Mouse (Mus musculus) heart, postnatal 4 days (tissue): ENCODE results near the gene Gm44596. TPM values are rescaled to one million over a fixed set of nuclear protein-coding genes. Genes with fewer than 3 reads are reported as not detected.

Experiments
- DNase-seq: peaks from one replicate; pipeline ENCODE4 v3.0.0; 2021
- total RNA-seq, 2 experiments: library from RNA; stranded (reverse); gene quantifications; 2 replicates each; pipeline ENCODE4 v1.2.3; 2021

The Gm44596 gene
- total RNA-seq, 2 experiments from 2014 or later = not detected

- DNase-seq = no peak
Observed at GRCm38 (mm10) chr6:128429826-128430225, 54.5 kb downstream of the Gm44596 start.

GRCm38 (mm10) chr6:128432356-128432915, 57.1 kb downstream of the Gm44596 start:
- DNase-seq = peak; percentile 73

GRCm38 (mm10) chr6:128433566-128433965, 58.3 kb downstream of the Gm44596 start:
- DNase-seq = no peak

GRCm38 (mm10) chr6:128435474-128435873, 60.2 kb downstream of the Gm44596 start:
- peak; percentile 91 for DNase-seq

GRCm38 (mm10) chr6:128436356-128437005, 61.2 kb downstream of the Gm44596 start:
- DNase-seq = no peak

GRCm38 (mm10) chr6:128437288-128437687, 62.0 kb downstream of the Gm44596 start:
- DNase-seq = no peak

GRCm38 (mm10) chr6:128437731-128438316, 62.5 kb downstream of the Gm44596 start:
- peak; percentile 67 for DNase-seq

- peak; percentile 94 for DNase-seq
Observed at GRCm38 (mm10) chr6:128438317-128438870, 63.1 kb downstream of the Gm44596 start, which contains the start of gene Fkbp4. Gene Fkbp4 (minus strand): TSS chr6:128438677.

GRCm38 (mm10) chr6:128438871-128439341, 63.6 kb downstream of the Gm44596 start:
- no peak for DNase-seq

- no peak for DNase-seq
Observed at GRCm38 (mm10) chr6:128440238-128440637, 64.9 kb downstream of the Gm44596 start.

GRCm38 (mm10) chr6:128445761-128446535, 70.6 kb downstream of the Gm44596 start:
- DNase-seq = peak; percentile 75

- no peak for DNase-seq
Observed at GRCm38 (mm10) chr6:128447063-128447462, 71.8 kb downstream of the Gm44596 start.

- DNase-seq = no peak
Observed at GRCm38 (mm10) chr6:128455835-128456605, 80.7 kb downstream of the Gm44596 start.

Other genes starting within 250 kb of the Gm44596 start
- 100 to 1,000 TPM; 216 TPM for gene Tspan9, start 231.9 kb upstream of the Gm44596 start, total RNA-seq
- gene Tead4, start 74.7 kb upstream of the Gm44596 start, total RNA-seq = 1 to 10 TPM; 6.2 to 6.9 TPM
- gene Tulp3, start 19.7 kb upstream of the Gm44596 start, total RNA-seq = 10 to 100 TPM; 10.9 to 11.4 TPM
- 10 to 100 TPM; 25.7 to 26.8 TPM for gene Rhno1, start 12.6 kb upstream of the Gm44596 start, total RNA-seq
- 10 to 100 TPM; 42.0 to 48.9 TPM for gene Foxm1, start 12.5 kb upstream of the Gm44596 start, total RNA-seq
- gene Tex52, start within 50 bp of the Gm44596 start, total RNA-seq = not detected
- 1 to 10 TPM; 1.5 to 1.8 TPM for gene Nrip2, start 23.8 kb downstream of the Gm44596 start, total RNA-seq
- 10 to 100 TPM; 27.8 to 34.2 TPM for gene Itfg2, start 49.4 kb downstream of the Gm44596 start, total RNA-seq
- 100 to 1,000 TPM; 199 to 200 TPM for gene Fkbp4, start 63.2 kb downstream of the Gm44596 start, total RNA-seq
- 1 to 10 TPM; 1.1 to 2.9 TPM for gene Pzp, start 151.2 kb downstream of the Gm44596 start, total RNA-seq
- gene A2ml1, start 206.1 kb downstream of the Gm44596 start, total RNA-seq = under 1 TPM in 1 of 2 experiments, not detected in 1; 0.11 TPM
- not detected for gene Klrb1a, start 248.0 kb downstream of the Gm44596 start, total RNA-seq